Mouse (Mus musculus) stomach, embryonic 16.5 days (tissue): ENCODE measurements around the gene Ppp1r12b. TPM values are rescaled to one million over a fixed set of nuclear protein-coding genes. Genes with fewer than 3 reads are reported as not detected.

ENCODE experiments used
- ATAC-seq: fragments of 200-750 bp; cut with Nextera tagmentation; 2 replicates; pipeline ENCODE4 v1.8.0; 2017; ENCODE audit warnings: moderate number of reproducible peaks, moderate TSS enrichment; ENCODE audit not compliant: insufficient read depth, low FRiP score
- H3K27ac ChIP-seq: fragments of 300-500 bp; sonication (generic); 2 replicates; pipeline ENCODE4 v1.5.1; 2014; ENCODE audit warnings: low read length
- H3K27me3 ChIP-seq: fragments of 300-500 bp; sonication (generic); 2 replicates; pipeline ENCODE4 v1.6.1; 2014; ENCODE audit warnings: low read length, control low read depth, mixed read lengths; ENCODE audit not compliant: control insufficient read depth, insufficient read depth
- H3K36me3 ChIP-seq: fragments of 300-500 bp; sonication (generic); 2 replicates; pipeline ENCODE4 v1.6.1; 2014; ENCODE audit warnings: low read length; ENCODE audit not compliant: control insufficient read depth, insufficient read depth
- H3K4me1 ChIP-seq: fragments of 300-500 bp; sonication (generic); 2 replicates; pipeline ENCODE4 v1.6.1; 2014; ENCODE audit warnings: low read length, control low read depth, mixed read lengths; ENCODE audit not compliant: control insufficient read depth, insufficient read depth
- H3K4me2 ChIP-seq: fragments of 300-500 bp; sonication (generic); 2 replicates; pipeline ENCODE4 v1.6.1; 2014; ENCODE audit warnings: low read depth, low read length, mixed read lengths
- H3K4me3 ChIP-seq: fragments of 300-500 bp; sonication (generic); replicated peaks from 2 replicates; pipeline ENCODE4 v1.5.1; 2014; ENCODE audit warnings: mild to moderate bottlenecking, low read length
- H3K9ac ChIP-seq: fragments of 300-500 bp; sonication (generic); 2 replicates; pipeline ENCODE4 v1.6.1; 2014; ENCODE audit warnings: low read length
- H3K9me3 ChIP-seq: fragments of 300-500 bp; sonication (generic); replicated peaks from 2 replicates; pipeline ENCODE4 v1.6.1; 2016; ENCODE audit warnings: low read length, control low read depth; ENCODE audit not compliant: control insufficient read depth
- WGBS: fragments of 180-500 bp; shearing (Covaris S2); extraction: QIAGEN DNeasy Blood & Tissue Kit; methylation state at CpG from one replicate; pipeline ENCODE4 v1.1.7; 2014; 5-methylcytosine and 5-hydroxymethylcytosine counted together
- polyA plus RNA-seq: library from polyadenylated mRNA; unstranded; fragments of >200 nt; fragmentation: Nextera tagmentation; extraction: Ambion mirVana; gene quantifications from 2 replicates; pipeline ENCODE4 v1.2.1, GENCODE M21; 2015

Ppp1r12b gene
- polyA plus RNA-seq, 1 experiment from 2014 or later, result 24.5 TPM

- Histone ChIP-seq H3K36me3 (no peaks in the 10 kb centered on the region), H3K4me1 (no peaks in the 10 kb centered on the region), H3K4me3 (no peak overlapping the region), H3K9ac (no peak overlapping the region), H3K27me3 (no peaks in the 10 kb centered on the region), H3K27ac (no peak overlapping the region), H3K4me2 (no peak overlapping the region), H3K9me3 (no peaks in the 10 kb centered on the region)
- 81% methylated on average over 6 of the region's 6 CpGs for WGBS
- ATAC-seq, result no peak
Measured at GRCm38 (mm10) chr1:134919010-134919409, 36.7 kb downstream of the Ppp1r12b start.

GRCm38 (mm10) chr1:134915421-134915820, 40.3 kb downstream of the Ppp1r12b start:
- Histone ChIP-seq H3K36me3 (no peaks in the 10 kb centered on the region), H3K4me3 (no peak overlapping the region), H3K27ac (no peak overlapping the region), H3K9me3 (no peaks in the 10 kb centered on the region), H3K4me1 (no peaks in the 10 kb centered on the region), H3K27me3 (no peaks in the 10 kb centered on the region), H3K9ac (no peak overlapping the region), H3K4me2 (no peak overlapping the region)
- no peak for ATAC-seq
- WGBS, result 77% methylated on average over 4 of the region's 4 CpGs

DNA sequence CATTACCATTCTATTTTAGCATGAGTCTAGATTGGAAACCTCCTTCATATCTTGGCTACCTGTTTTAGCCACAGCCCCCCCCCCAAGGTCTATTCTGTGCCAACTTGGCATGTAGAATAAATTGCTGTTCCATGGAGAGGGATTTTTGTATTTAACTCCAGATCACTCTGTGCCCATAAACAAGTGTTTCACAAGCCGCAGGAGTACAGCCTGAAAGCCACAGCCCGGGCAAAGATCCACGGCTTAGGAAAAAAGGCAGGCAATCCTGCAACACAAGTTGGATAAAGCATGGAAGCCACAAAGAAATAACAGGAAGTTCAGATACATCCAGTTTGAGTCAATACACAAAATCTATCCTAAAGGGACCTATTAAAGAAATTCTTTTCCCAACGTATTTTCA, 42.2 kb downstream of the Ppp1r12b start:
- H3K4me3 ChIP-seq, result no peak overlapping the region
- 0 out of 2 replicates have a peak, but pooled peaks cover 3% of the 10 kb centered on the region for H3K4me1 ChIP-seq
- H3K9me3 ChIP-seq, result no peaks in the 10 kb centered on the region
- H3K4me2 ChIP-seq, result no peak overlapping the region
- WGBS, result 93% methylated on average over 4 of the region's 4 CpGs
- no peak overlapping the region for H3K27ac ChIP-seq
- ATAC-seq, result no peak
- no peak overlapping the region for H3K9ac ChIP-seq
- no peaks in the 10 kb centered on the region for H3K36me3 ChIP-seq
- no peaks in the 10 kb centered on the region for H3K27me3 ChIP-seq

DNA sequence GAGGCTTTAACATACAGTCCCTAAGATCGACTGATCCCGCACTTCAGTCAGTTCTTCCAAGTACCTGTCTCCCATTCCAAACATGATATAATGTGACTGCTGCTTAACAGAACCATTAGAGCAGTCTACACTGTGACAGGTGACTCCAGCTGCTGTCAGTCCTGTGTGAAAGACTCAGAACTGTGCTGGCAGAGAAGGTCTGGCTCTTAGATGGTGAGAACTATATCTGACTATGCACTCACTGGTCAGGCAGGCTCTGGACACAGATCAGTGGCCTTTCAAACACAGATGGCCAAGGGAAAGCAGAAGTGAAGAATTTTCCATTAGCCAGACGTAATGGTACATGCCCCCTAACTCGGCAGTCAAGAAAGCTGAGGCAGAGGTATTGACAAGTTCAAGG, 43.9 kb downstream of the Ppp1r12b start:
- Histone ChIP-seq H3K27ac (no peak overlapping the region), H3K36me3 (no peaks in the 10 kb centered on the region), H3K4me1 (0 out of 2 replicates have a peak, but pooled peaks cover 3% of the 10 kb centered on the region), H3K4me3 (no peak overlapping the region), H3K9ac (no peak overlapping the region), H3K4me2 (no peak overlapping the region), H3K27me3 (no peaks in the 10 kb centered on the region), H3K9me3 (no peaks in the 10 kb centered on the region)
- WGBS, result 70% methylated on average over 4 of the region's 4 CpGs
- no peak for ATAC-seq

- Histone ChIP-seq H3K4me1 (0 out of 2 replicates have a peak, but pooled peaks cover 3% of the 10 kb centered on the region), H3K4me2 (no peak overlapping the region), H3K36me3 (no peaks in the 10 kb centered on the region), H3K9ac (no peak overlapping the region), H3K4me3 (no peak overlapping the region), H3K27ac (no peak overlapping the region), H3K9me3 (no peaks in the 10 kb centered on the region), H3K27me3 (no peaks in the 10 kb centered on the region)
- no peak for ATAC-seq
- WGBS, result 45% methylated on average over 3 of the region's 3 CpGs
Measured at GRCm38 (mm10) chr1:134910037-134910436, 45.7 kb downstream of the Ppp1r12b start.

- Histone ChIP-seq H3K4me3 (no peak overlapping the region), H3K9me3 (no peaks in the 10 kb centered on the region), H3K4me2 (no peak overlapping the region), H3K27ac (no peak overlapping the region), H3K36me3 (no peaks in the 10 kb centered on the region), H3K9ac (no peak overlapping the region), H3K27me3 (no peaks in the 10 kb centered on the region), H3K4me1 (0 out of 2 replicates have a peak, but pooled peaks cover 3% of the 10 kb centered on the region)
- WGBS, result 66% methylated on average over 9 of the region's 9 CpGs
- no peak for ATAC-seq
Measured at GRCm38 (mm10) chr1:134909442-134909841, 46.3 kb downstream of the Ppp1r12b start.

DNA sequence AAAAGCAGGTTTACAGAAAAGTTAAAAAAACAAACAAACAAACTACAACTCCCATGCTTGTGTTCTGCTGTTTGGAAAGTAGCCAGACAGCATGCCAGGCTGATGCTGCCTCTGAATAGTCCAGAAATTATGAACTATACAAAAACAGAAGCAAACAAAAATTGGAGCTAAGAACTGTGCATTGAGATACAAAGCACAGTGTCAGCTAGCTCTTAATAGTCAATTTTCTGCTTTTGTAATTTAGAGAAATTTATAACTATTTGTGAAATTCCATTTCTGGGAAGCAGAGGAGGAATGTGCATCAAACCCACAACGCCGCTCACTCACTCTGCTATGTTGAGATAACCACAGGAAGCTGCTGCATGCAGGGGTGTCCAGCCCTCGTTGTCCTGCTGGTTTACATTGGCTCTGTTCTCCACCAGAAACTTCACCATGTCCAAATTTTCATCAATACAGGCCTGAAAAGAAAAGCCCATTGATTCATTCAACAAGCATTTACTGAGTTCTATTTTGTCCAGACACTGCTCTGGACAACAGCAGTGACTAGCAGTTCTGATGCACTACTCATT, 53.6 kb downstream of the Ppp1r12b start:
- H3K4me2 ChIP-seq, result no peak overlapping the region
- H3K27me3 ChIP-seq, result no peaks in the 10 kb centered on the region
- no peaks in the 10 kb centered on the region for H3K36me3 ChIP-seq
- ATAC-seq, result no peak
- no peaks in the 10 kb centered on the region for H3K9me3 ChIP-seq
- no peak overlapping the region for H3K27ac ChIP-seq
- 63% methylated on average over 3 of the region's 3 CpGs for WGBS
- no peak overlapping the region for H3K9ac ChIP-seq
- no peak overlapping the region for H3K4me3 ChIP-seq
- no peaks in the 10 kb centered on the region for H3K4me1 ChIP-seq

DNA sequence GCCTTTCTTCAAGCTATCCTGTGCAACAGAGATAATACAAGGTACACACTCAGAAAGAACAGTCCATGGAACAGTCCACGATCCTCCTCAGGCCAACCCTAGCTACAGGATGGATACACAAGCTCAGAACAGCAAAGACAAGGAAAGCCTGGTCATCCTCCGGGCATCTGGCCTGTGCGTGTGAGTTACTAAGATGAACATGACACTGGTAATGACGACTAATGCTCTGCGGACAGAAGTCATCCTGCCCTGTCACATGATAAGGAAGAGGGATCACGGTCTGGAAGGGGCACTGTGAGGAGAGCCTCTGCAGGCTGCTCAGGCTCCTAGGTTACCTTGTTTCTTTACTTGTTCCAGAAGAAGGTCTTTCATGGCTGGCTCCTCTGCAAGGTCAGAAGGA, 59.7 kb downstream of the Ppp1r12b start:
- peaks cover 6% of the 10 kb centered on the region; the same call in 1 of the 2 replicates for H3K36me3 ChIP-seq
- WGBS, result 90% methylated on average over 6 of the region's 6 CpGs
- H3K4me1 ChIP-seq, result no peaks in the 10 kb centered on the region
- no peak for ATAC-seq
- no peak overlapping the region for H3K9ac ChIP-seq
- H3K4me3 ChIP-seq, result no peak overlapping the region
- H3K27me3 ChIP-seq, result no peaks in the 10 kb centered on the region
- no peak overlapping the region for H3K27ac ChIP-seq
- H3K4me2 ChIP-seq, result no peak overlapping the region
- H3K9me3 ChIP-seq, result no peaks in the 10 kb centered on the region

DNA sequence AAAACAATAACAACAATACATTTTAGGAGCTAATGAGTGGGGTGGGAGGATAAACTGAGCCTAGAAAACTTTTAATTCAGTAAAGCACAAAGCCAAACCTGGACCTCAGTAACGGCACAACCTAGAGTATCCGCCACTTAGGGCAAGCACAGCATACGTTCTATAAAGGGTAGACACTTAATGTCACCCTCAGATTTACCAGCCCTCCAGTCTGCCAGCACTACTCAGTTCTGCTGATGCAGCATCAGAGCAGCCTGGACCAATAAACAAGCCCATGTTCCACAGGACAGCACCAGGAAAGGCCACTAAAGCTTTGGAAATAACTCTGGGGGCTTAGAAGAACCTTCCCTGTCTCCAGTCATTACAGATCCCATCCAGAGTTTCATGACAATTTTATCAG, 60.9 kb downstream of the Ppp1r12b start:
- 94% methylated on average over 3 of the region's 3 CpGs for WGBS
- Histone ChIP-seq H3K27me3 (no peaks in the 10 kb centered on the region), H3K4me1 (no peaks in the 10 kb centered on the region), H3K27ac (no peak overlapping the region), H3K4me3 (no peak overlapping the region), H3K9me3 (no peaks in the 10 kb centered on the region), H3K9ac (no peak overlapping the region), H3K36me3 (peaks cover 6% of the 10 kb centered on the region; the same call in 1 of the 2 replicates), H3K4me2 (no peak overlapping the region)
- ATAC-seq, result no peak
